Mouse (Mus musculus) liver, embryonic 14.5 days (tissue): ENCODE data around the gene Zfp512. TPM values are rescaled to one million over a fixed set of nuclear protein-coding genes. Genes with fewer than 3 reads are reported as not detected.
"Not testable (repeated sequence)": the region's sequence is repeated elsewhere in the genome, so short reads cannot be mapped to it uniquely, and the experiment has no call there.

Experiments used
- ATAC-seq: fragments of 200-750 bp; cut with Nextera tagmentation; 2 replicates; pipeline ENCODE4 v1.8.0; 2017; ENCODE audit warnings: moderate number of reproducible peaks, mild to moderate bottlenecking, moderate library complexity; ENCODE audit not compliant: insufficient read depth
- DNase-seq, 3 experiments: peaks; one replicate each; pipeline ENCODE4 v3.0.0-alpha.2; 2012 to 2013; ENCODE audit warnings: low read depth in 3 of 3, low spot score in 3 of 3
- H3K27ac ChIP-seq: fragments of 300-500 bp; sonication (generic); 2 replicates; pipeline ENCODE4 v1.5.1; 2014; ENCODE audit warnings: moderate library complexity, mild to moderate bottlenecking, control low read depth, inconsistent platforms
- H3K27me3 ChIP-seq: fragments of 300-500 bp; sonication (generic); 2 replicates; pipeline ENCODE4 v1.6.1; 2014; ENCODE audit warnings: mild to moderate bottlenecking, low read length, moderate library complexity; ENCODE audit not compliant: control insufficient read depth, insufficient read depth
- H3K36me3 ChIP-seq: fragments of 300-500 bp; sonication (generic); replicated peaks from 2 replicates; pipeline ENCODE4 v1.6.1; 2014; ENCODE audit warnings: low read depth; ENCODE audit not compliant: control insufficient read depth, insufficient read depth
- H3K4me1 ChIP-seq, 2 experiments: fragments of 200-500 bp in 1 of 2; fragments of 300-500 bp in 1 of 2; sonication (generic) in 1 of 2; replicated peaks; 2 replicates each; pipeline ENCODE4 v1.6.1; 2012 to 2014; ENCODE audit warnings: antibody characterized with exemption in 1 of 2, inconsistent platforms in 1 of 2, low read length in 1 of 2; ENCODE audit not compliant: control insufficient read depth in 2 of 2, insufficient read depth in 2 of 2
- H3K4me2 ChIP-seq: fragments of 300-500 bp; sonication (generic); 2 replicates; pipeline ENCODE4 v1.6.1; 2014; ENCODE audit warnings: low read depth, mild to moderate bottlenecking, control low read depth, moderate library complexity
- H3K4me3 ChIP-seq, 2 experiments: fragments of 200-500 bp in 1 of 2; fragments of 300-500 bp in 1 of 2; sonication (generic) in 1 of 2; 2 replicates each; pipeline ENCODE4 v1.5.1; 2012 to 2014; ENCODE audit warnings: low read depth in 2 of 2, low read length in 2 of 2, mild to moderate bottlenecking in 2 of 2, control low read depth in 1 of 2, inconsistent platforms in 1 of 2, moderate library complexity in 1 of 2; ENCODE audit not compliant: insufficient read depth in 1 of 2
- H3K9ac ChIP-seq: fragments of 300-500 bp; sonication (generic); replicated peaks from 2 replicates; pipeline ENCODE4 v1.6.1; 2014; ENCODE audit warnings: mild to moderate bottlenecking, control low read depth, moderate library complexity
- H3K9me3 ChIP-seq: fragments of 300-500 bp; sonication (generic); 2 replicates; pipeline ENCODE4 v1.6.1; 2016; ENCODE audit warnings: low read length, mixed read lengths; ENCODE audit not compliant: control insufficient read depth
- CTCF ChIP-seq: IDR thresholded peaks from 2 replicates; pipeline ENCODE4 v1.5.1; 2016; ENCODE audit warnings: antibody characterized with exemption, low read depth, control low read depth
- EP300 ChIP-seq: IDR thresholded peaks from 2 replicates; pipeline ENCODE4 v1.6.1; 2016; ENCODE audit warnings: antibody characterized with exemption, low read depth
- WGBS: fragments of 180-500 bp; shearing (Covaris S2); extraction: QIAGEN DNeasy Blood & Tissue Kit; methylation state at CpG from one replicate; pipeline ENCODE4 v1.1.7; 2014; ENCODE audit not compliant: insufficient replicate concordance; 5-methylcytosine and 5-hydroxymethylcytosine counted together
- polyA plus RNA-seq, 2 experiments: library from polyadenylated mRNA; depleted of rRNA in 1 of 2; stranded (reverse) in 1 of 2; unstranded in 1 of 2; fragments of >200 nt; fragmentation: Nextera tagmentation in 1 of 2; extraction: Ambion mirVana in 1 of 2; gene quantifications; 2 replicates each; pipeline versions ENCODE4 v1.2.1 to v1.2.3; 2012 to 2014

The Zfp512 gene
- polyA plus RNA-seq (2012; rRNA removed) = 5.8 and 8.2 TPM in 2 replicates
- 8.9 and 10.8 TPM in 2 replicates for polyA plus RNA-seq (2014; fragmentation: Nextera tagmentation; extraction: Ambion mirVana)

DNA sequence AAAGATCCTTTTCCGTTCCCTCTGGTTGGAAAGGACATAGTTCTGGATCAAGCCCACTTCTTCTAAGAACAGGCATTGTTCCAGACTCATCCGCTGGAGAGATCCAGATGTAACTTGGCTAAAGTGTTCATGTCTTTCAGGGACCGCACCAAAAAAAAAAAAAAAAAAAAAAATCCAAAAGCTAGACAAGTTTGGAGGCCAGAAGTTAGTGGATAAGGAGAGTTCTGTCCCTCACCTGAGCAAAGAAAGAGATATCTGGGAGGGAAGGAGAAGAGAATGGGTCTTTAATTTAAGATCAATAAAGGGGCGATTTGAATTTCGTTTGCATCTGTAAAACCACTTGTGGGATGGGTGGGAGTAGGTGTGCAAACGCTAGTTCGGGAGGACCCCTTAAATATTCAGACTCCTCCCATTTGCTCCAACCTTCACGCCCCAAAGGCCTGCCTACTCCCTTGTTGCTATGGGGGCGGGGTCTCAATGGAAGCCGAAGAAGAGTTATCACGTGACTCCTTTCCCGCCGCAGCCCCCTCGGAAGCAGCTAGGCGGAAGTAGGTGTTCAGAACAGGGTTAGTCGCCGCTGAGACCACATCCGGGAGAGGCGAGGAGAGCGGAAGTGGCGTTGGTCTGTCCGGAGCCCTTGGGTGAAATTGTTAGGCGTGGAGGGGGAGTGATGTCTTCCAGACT lies at the start of gene Zfp512:
Gene Zfp512, plus strand, starts transcription at position 554 of the 684 bp plus-strand sequence.
- peak; percentile 98 for ATAC-seq
- DNase-seq = peak; percentile 91 to 92 (median 92)
- peak within 1 kb of the TSS; percentile 73 for H3K9ac ChIP-seq
- TF ChIP-seq CTCF (no peak; the same call in 1 of the 2 replicates), EP300 (no peak)
- no peaks in the 10 kb centered on the region for H3K27me3 ChIP-seq
- H3K9me3 ChIP-seq = no peaks in the 10 kb centered on the region
- WGBS = 8% methylated on average over 23 of the region's 23 CpGs
- H3K4me3 ChIP-seq = peak within 1 kb of the TSS; percentile 67 to 91
- peaks cover 0 to 10% of the 10 kb centered on the region in 2 experiments; a peak in 3 of 4 replicates for H3K4me1 ChIP-seq
- peak within 1 kb of the TSS; percentile 50 for H3K27ac ChIP-seq
- peak within 1 kb of the TSS; percentile 81 for H3K4me2 ChIP-seq
- H3K36me3 ChIP-seq = no peaks in the 10 kb centered on the region

DNA sequence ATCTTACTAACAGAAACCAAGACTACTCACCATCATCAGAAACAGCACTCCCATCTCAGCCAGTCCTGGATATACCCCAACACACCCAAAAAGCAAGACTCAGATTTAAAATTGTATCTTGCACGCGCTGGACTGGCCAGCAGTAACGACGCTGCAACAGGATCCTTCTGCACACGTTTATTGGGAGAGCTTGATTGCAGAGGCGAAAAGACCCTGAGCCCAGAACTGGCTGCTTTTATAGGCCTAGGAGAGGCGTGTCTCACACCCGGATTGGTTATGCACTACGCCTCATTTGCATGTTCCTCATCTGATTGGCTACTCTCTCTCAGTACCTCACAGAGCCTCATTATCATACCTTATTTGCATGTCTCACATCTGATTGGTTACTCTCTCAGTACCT lies 17.5 kb upstream of the Zfp512 start:
- H3K36me3 ChIP-seq, H3K4me3 ChIP-seq, ATAC-seq, H3K9me3 ChIP-seq, H3K27me3 ChIP-seq, H3K4me2 ChIP-seq, H3K9ac ChIP-seq, H3K4me1 ChIP-seq, H3K27ac ChIP-seq, DNase-seq: not testable (repeated sequence)
- 77% methylated on average over 9 of the region's 9 CpGs for WGBS

DNA sequence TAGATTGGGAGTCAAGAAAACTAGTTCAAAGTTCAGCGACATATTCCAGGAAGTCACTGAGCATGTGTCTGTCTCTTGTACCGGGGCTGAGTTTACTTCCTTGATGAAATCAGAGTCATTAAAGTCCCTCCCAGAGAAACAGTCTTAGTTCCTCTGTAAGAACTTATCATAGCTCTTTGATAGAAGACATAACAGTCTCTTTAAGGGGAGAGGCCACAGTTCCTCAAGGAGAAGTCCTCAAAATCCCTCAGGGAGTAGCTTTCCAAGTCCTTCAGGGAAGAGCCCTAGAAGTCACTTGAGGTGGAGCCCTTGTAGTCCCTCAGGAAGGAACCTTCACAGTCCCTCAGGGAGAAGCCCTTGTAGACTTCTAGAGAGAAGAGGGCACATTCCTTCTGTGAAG lies 895 bp upstream of the Zfp512 start:
- ATAC-seq (no peak), DNase-seq (no peak)
- Histone ChIP-seq H3K4me1 (peaks cover 0 to 10% of the 10 kb centered on the region in 2 experiments; a peak in 3 of 4 replicates), H3K4me2 (no peak overlapping the region), H3K27me3 (no peaks in the 10 kb centered on the region), H3K4me3 (no peak overlapping the region), H3K27ac (no peak overlapping the region), H3K36me3 (no peaks in the 10 kb centered on the region), H3K9ac (no peak overlapping the region; the same call in 1 of the 2 replicates), H3K9me3 (no peaks in the 10 kb centered on the region)
- WGBS = 33% methylated on average over 2 of the region's 2 CpGs
- TF ChIP-seq CTCF (no peak), EP300 (no peak)

DNA sequence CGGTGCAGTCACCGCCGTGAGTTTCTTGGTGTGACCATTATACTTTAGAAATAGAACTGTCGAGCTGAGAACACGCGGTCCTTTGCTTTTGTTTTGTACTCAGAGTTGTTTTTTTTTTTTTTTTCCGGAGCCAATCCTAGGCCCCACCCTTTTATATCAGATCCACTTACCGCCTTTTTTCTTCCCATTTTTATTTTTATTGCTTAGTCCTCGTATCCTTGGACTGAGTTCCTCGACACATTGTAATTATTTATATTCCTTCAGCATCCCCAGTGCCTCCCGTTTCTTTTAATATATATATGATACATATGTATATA lies 289 bp downstream of the Zfp512 start:
- H3K27me3 ChIP-seq = no peaks in the 10 kb centered on the region
- DNase-seq = no peak
- no peaks in the 10 kb centered on the region for H3K9me3 ChIP-seq
- peak overlapping the region; percentile 50 for H3K27ac ChIP-seq
- no peaks in the 10 kb centered on the region for H3K36me3 ChIP-seq
- 0% methylated on average over 11 of the region's 11 CpGs for WGBS
- H3K4me3 ChIP-seq = peak overlapping the region; percentile 67 to 91
- peaks cover 0 to 10% of the 10 kb centered on the region in 2 experiments; a peak in 3 of 4 replicates for H3K4me1 ChIP-seq
- peak overlapping the region; percentile 81 for H3K4me2 ChIP-seq
- peak; percentile 50 for ATAC-seq
- peak overlapping the region; percentile 73 for H3K9ac ChIP-seq
- TF ChIP-seq CTCF (no peak), EP300 (no peak)

DNA sequence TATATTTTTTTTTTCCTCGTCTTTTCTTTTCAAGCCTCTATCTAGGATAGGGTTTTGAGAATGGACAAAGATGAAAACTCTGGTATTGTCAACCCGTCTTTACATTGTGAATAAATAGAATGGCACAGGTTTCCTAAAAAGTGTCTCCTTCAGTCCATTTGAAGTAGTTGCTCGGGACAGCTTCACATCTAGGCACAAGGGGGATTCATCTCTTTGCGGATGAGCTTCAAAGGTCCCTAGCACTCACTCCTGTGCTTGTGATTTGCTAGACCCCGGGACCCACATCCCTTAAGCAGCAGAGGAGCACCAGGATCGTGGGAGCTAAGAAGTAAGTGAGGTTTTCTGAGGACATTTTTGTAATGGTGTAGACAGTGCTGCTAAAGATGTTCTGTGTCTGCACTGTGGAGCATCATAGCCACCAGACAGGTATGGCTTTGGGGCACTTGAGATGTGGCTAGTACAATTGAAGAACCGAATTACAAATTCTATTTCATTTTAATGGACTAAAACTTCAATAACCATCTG lies 717 bp downstream of the Zfp512 start:
- Histone ChIP-seq H3K4me3 (peak overlapping the region; percentile 67 to 86), H3K4me1 (peaks cover 0 to 10% of the 10 kb centered on the region in 2 experiments; a peak in 3 of 4 replicates), H3K4me2 (peak overlapping the region; percentile 81), H3K36me3 (no peaks in the 10 kb centered on the region), H3K27me3 (no peaks in the 10 kb centered on the region), H3K9ac (peak overlapping the region; percentile 73), H3K9me3 (no peaks in the 10 kb centered on the region), H3K27ac (peak overlapping the region; percentile 28; the same call in 1 of the 2 replicates)
- no peak for TF ChIP-seq CTCF
- TF ChIP-seq EP300 = no peak
- DNase-seq (no peak), ATAC-seq (no peak)
- WGBS = 7% methylated on average over 7 of the region's 7 CpGs
